Mouse (Mus musculus): ENCODE measurements around the gene Nfil3. TPM values are rescaled to one million over a fixed set of nuclear protein-coding genes. Genes with fewer than 3 reads are reported as not detected.

Gene Nfil3
- polyA plus RNA-seq, 1 experiment = 16.8 TPM

GRCm38 (mm10) chr13:53000481-53000880, 19.6 kb upstream of the Nfil3 start:
- no peak for TF ChIP-seq POLR2A (IDR thresholded peaks at IDR 0.05; ENCODE audit: borderline replicate concordance, extremely low read depth, insufficient read depth, insufficient read length, poor library complexity, severe bottlenecking)
- no peak for TF ChIP-seq CTCF (IDR thresholded peaks at IDR 0.05; ENCODE audit: borderline replicate concordance, extremely low read depth, insufficient read depth, insufficient read length)

GRCm38 (mm10) chr13:52998541-52998940, 17.7 kb upstream of the Nfil3 start:
- TF ChIP-seq POLR2A (IDR thresholded peaks at IDR 0.05; ENCODE audit: borderline replicate concordance, extremely low read depth, insufficient read depth, insufficient read length, poor library complexity, severe bottlenecking) = no peak
- no peak for TF ChIP-seq CTCF (IDR thresholded peaks at IDR 0.05; ENCODE audit: borderline replicate concordance, extremely low read depth, insufficient read depth, insufficient read length)
- DNase-seq (ENCODE audit: low read depth) = no peak

More at GRCm38 (mm10) chr13:53000481-53000880, 19.6 kb upstream of the Nfil3 start:
- DNase-seq (ENCODE audit: low read depth) = no peak

- no peak for DNase-seq (ENCODE audit: low read depth)
- TF ChIP-seq CTCF (IDR thresholded peaks at IDR 0.05; ENCODE audit: borderline replicate concordance, extremely low read depth, insufficient read depth, insufficient read length) = no peak
- TF ChIP-seq POLR2A (IDR thresholded peaks at IDR 0.05; ENCODE audit: borderline replicate concordance, extremely low read depth, insufficient read depth, insufficient read length, poor library complexity, severe bottlenecking) = no peak
Measured at GRCm38 (mm10) chr13:52997806-52998205, 16.9 kb upstream of the Nfil3 start.

- TF ChIP-seq CTCF (IDR thresholded peaks at IDR 0.05; ENCODE audit: borderline replicate concordance, extremely low read depth, insufficient read depth, insufficient read length) (no peak), POLR2A (IDR thresholded peaks at IDR 0.05; ENCODE audit: borderline replicate concordance, extremely low read depth, insufficient read depth, insufficient read length, poor library complexity, severe bottlenecking) (no peak)
- DNase-seq (ENCODE audit: low read depth) = no peak
Measured at GRCm38 (mm10) chr13:52996201-52996600, 15.3 kb upstream of the Nfil3 start.

- TF ChIP-seq POLR2A (IDR thresholded peaks at IDR 0.05; ENCODE audit: borderline replicate concordance, extremely low read depth, insufficient read depth, insufficient read length, poor library complexity, severe bottlenecking) (no peak), CTCF (IDR thresholded peaks at IDR 0.05; ENCODE audit: borderline replicate concordance, extremely low read depth, insufficient read depth, insufficient read length) (no peak)
Measured at GRCm38 (mm10) chr13:52994197-52994881, 13.5 kb upstream of the Nfil3 start.

GRCm38 (mm10) chr13:52990139-52990538, 9.3 kb upstream of the Nfil3 start:
- no peak for TF ChIP-seq CTCF (IDR thresholded peaks at IDR 0.05; ENCODE audit: borderline replicate concordance, extremely low read depth, insufficient read depth, insufficient read length)
- TF ChIP-seq POLR2A (IDR thresholded peaks at IDR 0.05; ENCODE audit: borderline replicate concordance, extremely low read depth, insufficient read depth, insufficient read length, poor library complexity, severe bottlenecking) = no peak
- no peak for DNase-seq (ENCODE audit: low read depth)

More at GRCm38 (mm10) chr13:52994197-52994881, 13.5 kb upstream of the Nfil3 start:
- no peak for DNase-seq (ENCODE audit: low read depth)

GRCm38 (mm10) chr13:52989005-52989404, 8.1 kb upstream of the Nfil3 start:
- TF ChIP-seq CTCF (IDR thresholded peaks at IDR 0.05; ENCODE audit: borderline replicate concordance, extremely low read depth, insufficient read depth, insufficient read length) (no peak), POLR2A (IDR thresholded peaks at IDR 0.05; ENCODE audit: borderline replicate concordance, extremely low read depth, insufficient read depth, insufficient read length, poor library complexity, severe bottlenecking) (no peak)
- no peak for DNase-seq (ENCODE audit: low read depth)

GRCm38 (mm10) chr13:52987880-52988279, 7.0 kb upstream of the Nfil3 start:
- no peak for DNase-seq (ENCODE audit: low read depth)
- no peak for TF ChIP-seq CTCF (IDR thresholded peaks at IDR 0.05; ENCODE audit: borderline replicate concordance, extremely low read depth, insufficient read depth, insufficient read length)
- TF ChIP-seq POLR2A (IDR thresholded peaks at IDR 0.05; ENCODE audit: borderline replicate concordance, extremely low read depth, insufficient read depth, insufficient read length, poor library complexity, severe bottlenecking) = no peak

- no peak for TF ChIP-seq CTCF (IDR thresholded peaks at IDR 0.05; ENCODE audit: borderline replicate concordance, extremely low read depth, insufficient read depth, insufficient read length)
- no peak for TF ChIP-seq POLR2A (IDR thresholded peaks at IDR 0.05; ENCODE audit: borderline replicate concordance, extremely low read depth, insufficient read depth, insufficient read length, poor library complexity, severe bottlenecking)
- DNase-seq (ENCODE audit: low read depth) = no peak
Measured at GRCm38 (mm10) chr13:52986215-52986780, 5.4 kb upstream of the Nfil3 start.

GRCm38 (mm10) chr13:52985508-52986214, 4.8 kb upstream of the Nfil3 start:
- no peak for TF ChIP-seq POLR2A (IDR thresholded peaks at IDR 0.05; ENCODE audit: borderline replicate concordance, extremely low read depth, insufficient read depth, insufficient read length, poor library complexity, severe bottlenecking)
- DNase-seq (ENCODE audit: low read depth) = no peak

GRCm38 (mm10) chr13:52982703-52983102, 1.8 kb upstream of the Nfil3 start:
- DNase-seq (ENCODE audit: low read depth) = peak; percentile 93
- TF ChIP-seq CTCF (IDR thresholded peaks at IDR 0.05; ENCODE audit: borderline replicate concordance, extremely low read depth, insufficient read depth, insufficient read length) (peak; percentile 86), POLR2A (IDR thresholded peaks at IDR 0.05; ENCODE audit: borderline replicate concordance, extremely low read depth, insufficient read depth, insufficient read length, poor library complexity, severe bottlenecking) (no peak)
